Mouse (Mus musculus) E14TG2a.4 (cell line): Measurements from ENCODE around the gene Cxcr4.

Experiments used
- CTCF ChIP-seq: conservative IDR thresholded peaks from 2 replicates; pipeline ENCODE4 v1.5.1; 2014; ENCODE audit warnings: low read length
- NANOG ChIP-seq: IDR thresholded peaks from 2 replicates; pipeline ENCODE4 v1.6.1; 2014; ENCODE audit warnings: borderline replicate concordance, low read length, mixed read lengths

GRCm38 (mm10) chr1:128595528-128595927 lies 3.4 kb upstream of the Cxcr4 start:
- TF ChIP-seq CTCF (no peak), NANOG (no peak)
